In genomic region chr10:92091480-92092395, GRCm38 (mm10) we compare ENCODE assay signal across 20 mouse cellular contexts.
A peak's percentile ranks its signal among the peaks of the same experiment; 100 is the strongest.
DNase-seq lines count a peak whose midpoint lies in the region; ATAC-seq and TF ChIP-seq lines count a peak whose summit lies in the region.
"Had no signal": no experiment of that assay in that cellular context is flagged by ENCODE, and none has a peak within 500 bp of the region (broad histone marks: within the 10 kb centered on the region; RNA-seq: fewer than 3 reads in every experiment).

No protein-coding gene starts in this region.

- H3K27me3 ChIP-seq in neural tube, embryonic 13.5 days: no peaks in the 10 kb centered on the region
- H3K27me3 ChIP-seq in forebrain, embryonic 11.5 days (ENCODE audit: control insufficient read depth, insufficient read depth, low read length): no peaks in the 10 kb centered on the region; the same call in 1 of the 2 replicates
- H3K27me3 ChIP-seq in midbrain, embryonic 12.5 days: no peaks in the 10 kb centered on the region
- no peaks in the 10 kb centered on the region for H3K27me3 ChIP-seq in thymus, adult 2 months (ENCODE audit: control insufficient read depth, insufficient read depth, low read length)
- H3K27me3 ChIP-seq: embryonic facial prominence, embryonic 15.5 days had no signal

- H3K4me1 ChIP-seq in neural tube, embryonic 13.5 days (replicated peaks): peaks cover 20% of the 10 kb centered on the region; the same call in 1 of the 2 replicates
- peaks cover 6% of the 10 kb centered on the region; the same call in 1 of the 2 replicates for H3K4me1 ChIP-seq in forebrain, embryonic 11.5 days (replicated peaks; ENCODE audit: control insufficient read depth, insufficient read depth, low read length)
- peaks cover 8% of the 10 kb centered on the region; the same call in 1 of the 2 replicates for H3K4me1 ChIP-seq in midbrain, embryonic 12.5 days
- H3K4me1 ChIP-seq in thymus, adult 2 months (replicated peaks; ENCODE audit: control insufficient read depth, insufficient read depth, low read length): no peaks in the 10 kb centered on the region
- H3K4me1 ChIP-seq: embryonic facial prominence, embryonic 15.5 days had no signal

- H3K4me3 ChIP-seq in neural tube, embryonic 13.5 days: no peak overlapping the region
- H3K4me3 ChIP-seq in forebrain, embryonic 11.5 days (ENCODE audit: low read depth, low read length): no peak overlapping the region
- no peak overlapping the region for H3K4me3 ChIP-seq in midbrain, embryonic 12.5 days
- no peak overlapping the region for H3K4me3 ChIP-seq in thymus, adult 2 months (ENCODE audit: control insufficient read depth, insufficient read depth, low read length)
- H3K4me3 ChIP-seq: embryonic facial prominence, embryonic 15.5 days had no signal

- DNase-seq in neural tube, embryonic 10.5 days (ENCODE audit: extremely low spot score, low spot score): no peak
- no peak for DNase-seq in forebrain, embryonic 11.5 days (ENCODE audit: low spot score)
- DNase-seq in cerebellum, adult 11 months: no peak
- DNase-seq in thymus, adult 2 months: no peak
- no peak for DNase-seq in left cerebral cortex, adult 8-10 months (ENCODE audit: low spot score in 2 of 2)
- DNase-seq: adrenal gland, adult 2 months; cerebellum, postnatal 25 days; gastrocnemius, postnatal 36 days; kidney, adult 11 months; kidney, postnatal 14 days; left cerebral cortex, postnatal 4 days; lung, embryonic 14.5 days; right cerebral cortex, postnatal 14 days; thymus, postnatal 4 days had no signal

- H3K4me2 ChIP-seq in neural tube, embryonic 13.5 days: no peak overlapping the region
- no peak overlapping the region for H3K4me2 ChIP-seq in forebrain, embryonic 11.5 days (ENCODE audit: low read depth, low read length, severe bottlenecking)
- no peak overlapping the region for H3K4me2 ChIP-seq in midbrain, embryonic 12.5 days (replicated peaks)
- H3K4me2 ChIP-seq: embryonic facial prominence, embryonic 15.5 days; heart, embryonic 11.5 days; liver, embryonic 11.5 days; lung, embryonic 14.5 days had no signal

- H3K27ac ChIP-seq in neural tube, embryonic 13.5 days (replicated peaks): 0 out of 2 replicates have a peak overlapping the region, but pooled peaks have one; percentile 42
- H3K27ac ChIP-seq in forebrain, embryonic 11.5 days (ENCODE audit: low read depth, low read length): peak overlapping the region; percentile 58; the same call in 1 of the 2 replicates
- H3K27ac ChIP-seq in midbrain, embryonic 12.5 days (replicated peaks): 0 out of 2 replicates have a peak overlapping the region, but pooled peaks have one; percentile 50
- H3K27ac ChIP-seq in thymus, adult 2 months (ENCODE audit: control insufficient read depth, insufficient read depth, low read length): no peak overlapping the region
- H3K27ac ChIP-seq: embryonic facial prominence, embryonic 15.5 days; macrophage had no signal

- no peak for ATAC-seq in neural tube, embryonic 13.5 days (ENCODE audit: low read depth)
- ATAC-seq in forebrain, embryonic 11.5 days (replicated peaks; ENCODE audit: low FRiP score): peak; percentile 89
- ATAC-seq in midbrain, embryonic 12.5 days (ENCODE audit: low FRiP score, low read depth): no peak

- TF ChIP-seq CTCF in thymus, adult 2 months (IDR thresholded peaks at IDR 0.05; ENCODE audit: borderline replicate concordance, control insufficient read depth, extremely low read depth, insufficient read depth, low read length, poor library complexity): no peak

- no peak for TF ChIP-seq POLR2A in thymus, adult 2 months (IDR thresholded peaks at IDR 0.05; ENCODE audit: control insufficient read depth, extremely low read depth, insufficient read depth, low read length, poor library complexity)

- H3K9ac ChIP-seq in neural tube, embryonic 13.5 days: no peak overlapping the region
- H3K9ac ChIP-seq in forebrain, embryonic 11.5 days (ENCODE audit: low read length): no peak overlapping the region
- no peak overlapping the region for H3K9ac ChIP-seq in midbrain, embryonic 12.5 days (replicated peaks)
- H3K9ac ChIP-seq: embryonic facial prominence, embryonic 15.5 days; lung, embryonic 14.5 days had no signal

- no peaks in the 10 kb centered on the region for H3K9me3 ChIP-seq in neural tube, embryonic 13.5 days
- H3K9me3 ChIP-seq in forebrain, embryonic 11.5 days (ENCODE audit: control insufficient read depth, low read length): no peaks in the 10 kb centered on the region
- H3K9me3 ChIP-seq in midbrain, embryonic 12.5 days: no peaks in the 10 kb centered on the region
- H3K9me3 ChIP-seq: embryonic facial prominence, embryonic 15.5 days had no signal

- H3K36me3 ChIP-seq in neural tube, embryonic 13.5 days: peaks cover 22% of the 10 kb centered on the region
- H3K36me3 ChIP-seq in forebrain, embryonic 11.5 days (ENCODE audit: control insufficient read depth, insufficient read depth, low read length): no peaks in the 10 kb centered on the region
- H3K36me3 ChIP-seq in midbrain, embryonic 12.5 days: peaks cover 6% of the 10 kb centered on the region
- no peaks in the 10 kb centered on the region for H3K36me3 ChIP-seq in thymus, adult 2 months (ENCODE audit: control insufficient read depth, insufficient read depth, low read length)
- H3K36me3 ChIP-seq: embryonic facial prominence, embryonic 15.5 days had no signal

- WGBS in neural tube, embryonic 13.5 days: 37% methylated on average over 9 of the region's 9 CpGs
- 17% methylated on average over 9 of the region's 9 CpGs for WGBS in forebrain, embryonic 11.5 days
- 32% methylated on average over 9 of the region's 9 CpGs for WGBS in midbrain, embryonic 12.5 days
- WGBS in thymus, adult 2 months: 94% methylated on average over 9 of the region's 9 CpGs
